Mouse (Mus musculus): ENCODE results near the gene Rgs6. TPM values are rescaled to one million over a fixed set of nuclear protein-coding genes. Genes with fewer than 3 reads are reported as not detected.

The Rgs6 gene
- total RNA-seq, 4 experiments from 2014 or later: 0.22 to 1.1 (median 0.43) TPM

DNA sequence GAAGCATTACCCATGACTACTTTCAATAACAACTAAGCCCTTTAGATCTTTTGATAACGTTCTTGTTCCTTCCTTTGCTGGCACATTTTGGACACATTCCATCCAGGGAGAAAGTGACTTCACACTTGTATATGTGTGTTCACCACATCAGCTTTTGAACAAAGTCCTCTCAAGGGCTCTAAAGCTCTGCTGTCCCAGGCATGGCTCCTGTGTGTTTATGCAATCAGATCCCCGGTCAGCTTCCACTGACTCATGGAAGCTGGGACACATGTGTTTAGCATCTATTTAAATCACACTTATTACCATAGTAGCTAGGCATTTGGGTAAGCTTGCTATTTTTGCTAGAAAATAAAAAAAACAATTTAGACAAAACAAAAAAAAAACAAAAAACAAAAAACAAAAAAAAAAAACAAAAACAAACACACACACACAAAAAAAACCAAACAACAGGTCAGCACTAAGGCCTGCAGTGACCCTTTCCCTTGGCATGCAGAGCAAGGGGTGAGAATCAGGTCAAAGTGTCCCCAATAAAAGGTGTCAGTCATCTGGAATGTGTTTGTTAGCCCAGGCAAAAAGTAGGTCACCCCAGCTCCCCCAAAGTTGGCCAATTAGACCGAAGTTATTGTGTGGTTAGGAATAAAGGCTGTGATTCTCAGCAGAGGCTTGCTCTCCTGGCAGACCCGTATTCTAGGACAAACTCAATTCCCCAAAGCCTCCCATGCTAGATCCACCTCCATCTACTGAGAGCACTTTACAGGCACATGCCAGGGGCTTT is 267.4 kb downstream of the Rgs6 start:
- peak in 1 of 2 experiments; percentile 3 for DNase-seq (ENCODE audit: low spot score in 2 of 2)

DNA sequence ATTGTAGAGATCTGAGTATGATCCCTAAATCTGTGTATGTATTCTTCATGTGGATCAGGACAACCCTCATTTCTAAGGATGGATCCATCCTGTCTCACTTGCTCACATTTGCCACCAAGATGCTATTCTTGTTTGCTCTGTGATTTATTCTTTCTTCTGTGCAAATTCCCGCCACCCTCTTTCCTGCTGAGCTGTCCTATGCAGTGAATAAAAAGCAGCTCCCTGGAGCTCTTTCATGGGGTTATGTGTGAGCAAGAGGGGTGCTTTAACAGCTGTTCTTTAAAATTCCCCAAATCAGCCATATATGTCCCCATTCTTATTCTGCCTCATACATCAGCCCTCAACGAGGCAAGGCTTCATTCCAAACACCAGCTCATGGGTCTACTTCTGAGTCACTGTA is 277.6 kb downstream of the Rgs6 start:
- DNase-seq (ENCODE audit: low spot score in 2 of 2): no peak

DNA sequence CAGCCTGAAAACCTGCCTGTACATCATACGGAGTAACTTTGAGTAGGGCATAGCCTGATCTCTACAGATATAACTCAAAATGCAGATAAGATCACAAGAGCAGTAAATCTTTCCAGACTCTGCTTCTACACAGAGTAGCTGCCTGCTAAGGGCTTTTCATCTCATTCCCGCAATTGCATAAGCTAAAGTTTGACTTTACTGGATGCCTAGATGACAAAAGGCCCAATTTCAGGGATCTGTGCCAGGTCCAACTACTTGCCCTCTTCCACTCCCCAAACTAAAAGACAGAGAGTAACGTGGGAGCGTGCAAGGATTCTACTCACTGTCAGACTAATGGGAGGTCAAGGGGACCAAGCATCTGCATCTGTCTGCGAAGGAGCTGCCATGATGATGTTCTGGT is 292.6 kb downstream of the Rgs6 start:
- no peak for DNase-seq (ENCODE audit: low spot score in 2 of 2)

DNA sequence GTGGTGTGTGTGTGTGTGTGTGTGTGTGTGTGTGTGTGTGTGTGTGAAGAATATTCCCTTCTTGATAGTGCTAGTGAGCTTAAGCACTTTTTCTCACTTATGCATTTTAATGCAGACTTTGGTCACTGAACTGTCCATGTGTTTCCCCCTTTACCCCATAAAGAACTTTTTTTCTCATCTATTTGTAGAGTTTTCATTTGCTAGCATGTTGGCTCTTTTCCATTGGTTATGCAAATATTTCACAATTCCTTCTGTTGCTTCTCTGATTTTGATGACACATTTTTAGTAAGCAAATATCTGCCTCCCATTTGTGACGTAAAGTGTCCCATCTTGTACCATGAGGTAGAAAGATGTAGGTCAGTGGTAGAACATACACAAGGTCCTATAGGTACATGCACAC is 295.0 kb downstream of the Rgs6 start:
- DNase-seq (ENCODE audit: low spot score in 2 of 2): no peak

DNA sequence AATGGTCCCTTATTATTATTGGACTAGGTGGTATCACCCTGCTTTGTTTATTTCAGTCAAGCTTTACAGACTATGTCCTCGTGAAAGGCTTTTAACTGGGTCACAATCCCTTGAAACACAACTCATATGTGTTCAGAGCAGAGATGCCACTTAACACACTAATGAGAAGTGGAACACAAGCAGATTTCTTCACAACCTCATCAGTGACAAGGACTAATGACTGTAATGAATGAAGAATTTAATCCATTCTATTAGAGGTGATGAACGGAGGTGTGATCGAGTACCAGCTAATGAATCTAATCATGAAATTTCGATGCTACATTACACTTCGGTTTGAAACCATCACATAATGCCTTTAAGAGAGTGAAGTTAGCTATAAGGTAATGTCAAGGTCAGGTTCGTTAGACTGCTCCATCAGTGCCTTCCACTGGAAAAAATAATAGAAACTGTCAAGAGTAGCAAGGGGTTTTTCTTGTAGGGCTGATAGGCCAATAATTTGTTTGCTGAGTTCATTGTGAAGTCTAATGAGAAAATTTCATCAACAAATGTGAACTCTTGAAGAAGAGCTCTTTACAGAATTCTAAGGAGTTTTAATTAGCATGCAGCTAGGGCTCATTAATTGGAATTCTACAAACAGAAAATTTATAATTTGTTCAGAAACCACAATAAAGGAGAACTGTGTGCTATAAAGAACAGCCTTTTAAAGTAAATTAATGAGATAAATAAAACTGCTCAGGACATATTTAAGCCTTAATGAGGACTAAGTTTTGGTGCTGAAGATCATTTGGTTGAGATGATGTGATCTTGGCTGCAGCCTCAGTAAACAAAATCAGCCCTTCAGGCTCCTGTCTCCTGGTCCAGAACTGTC is 307.1 kb downstream of the Rgs6 start:
- DNase-seq (ENCODE audit: low spot score in 2 of 2): no peak

DNA sequence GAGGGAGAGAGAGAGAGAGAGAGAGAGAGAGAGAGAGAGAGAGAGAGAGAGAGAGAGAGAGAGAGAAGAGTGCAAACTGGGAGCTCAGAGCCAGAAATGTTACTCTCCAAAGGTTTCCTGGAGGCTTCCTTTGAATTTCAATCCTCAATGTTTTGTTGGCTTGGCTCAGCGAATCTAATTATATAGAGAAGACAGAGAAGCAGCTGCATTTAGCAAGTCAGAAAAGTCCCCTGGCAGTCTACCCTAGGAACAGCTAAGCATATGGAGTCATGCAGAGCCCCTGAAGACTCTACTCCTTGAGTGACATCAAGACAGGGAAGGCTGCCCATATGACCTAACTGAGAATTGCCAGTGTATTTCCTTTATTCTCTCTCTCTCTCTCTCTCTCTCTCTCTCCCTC is 317.7 kb downstream of the Rgs6 start:
- no peak for DNase-seq (ENCODE audit: low spot score in 2 of 2)

DNA sequence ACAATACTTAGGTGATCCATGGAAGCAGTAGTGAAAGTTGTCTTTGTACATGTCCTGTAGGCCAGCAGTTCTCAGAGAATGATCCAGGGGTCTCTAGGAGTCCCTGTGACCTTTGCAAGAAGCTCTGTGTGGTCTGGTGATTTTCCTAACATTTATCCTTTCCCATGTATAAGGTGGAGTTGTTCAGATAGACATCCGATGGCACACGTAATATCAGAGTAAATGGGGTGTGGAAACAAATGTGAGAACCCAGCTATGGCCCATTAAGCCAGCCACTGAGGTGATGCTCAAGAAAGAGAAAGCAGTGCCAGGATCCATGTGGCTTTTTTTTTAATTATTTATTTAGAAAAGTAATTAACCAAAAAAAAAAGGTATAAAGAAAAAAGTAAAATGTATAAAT is 322.8 kb downstream of the Rgs6 start:
- DNase-seq (ENCODE audit: low spot score in 2 of 2): no peak

DNA sequence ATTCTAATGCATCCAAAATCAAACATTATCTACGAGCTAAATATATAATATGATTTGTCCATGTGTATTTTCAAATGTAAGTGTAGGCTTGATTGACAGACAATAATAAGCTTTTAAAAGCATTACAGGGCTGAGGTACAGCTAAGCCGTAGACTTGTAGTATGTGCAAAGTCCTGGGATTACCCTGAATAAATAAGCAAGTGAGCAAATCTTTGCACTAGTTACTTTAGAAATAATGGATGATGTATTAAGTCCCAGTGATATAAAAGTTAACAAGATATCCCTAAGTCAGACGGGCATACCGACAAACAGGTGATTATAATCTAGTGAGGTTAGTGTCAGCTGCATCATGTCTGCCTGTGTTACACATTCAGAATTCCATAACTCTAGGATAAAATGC is 326.0 kb downstream of the Rgs6 start:
- DNase-seq (ENCODE audit: low spot score in 2 of 2): no peak

DNA sequence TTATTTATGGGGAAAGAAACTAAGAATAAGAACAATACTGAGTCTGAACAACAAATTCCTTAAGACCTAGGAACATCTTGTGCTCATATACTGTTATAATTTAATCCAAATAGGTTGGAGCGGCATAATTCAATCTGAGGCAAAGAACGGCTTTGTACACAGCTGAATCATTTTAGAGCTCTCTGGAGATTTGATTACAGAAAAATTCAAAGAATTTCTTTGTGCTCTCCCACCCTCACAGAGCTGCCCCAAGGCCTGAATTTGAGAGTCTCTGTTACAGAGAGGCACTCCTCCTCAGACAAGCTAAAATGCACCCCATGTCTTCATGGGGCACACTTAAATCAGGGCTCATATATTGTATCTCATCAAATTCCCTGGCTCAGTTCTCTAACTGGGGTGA is 332.1 kb downstream of the Rgs6 start:
- DNase-seq (ENCODE audit: low spot score in 2 of 2): no peak

DNA sequence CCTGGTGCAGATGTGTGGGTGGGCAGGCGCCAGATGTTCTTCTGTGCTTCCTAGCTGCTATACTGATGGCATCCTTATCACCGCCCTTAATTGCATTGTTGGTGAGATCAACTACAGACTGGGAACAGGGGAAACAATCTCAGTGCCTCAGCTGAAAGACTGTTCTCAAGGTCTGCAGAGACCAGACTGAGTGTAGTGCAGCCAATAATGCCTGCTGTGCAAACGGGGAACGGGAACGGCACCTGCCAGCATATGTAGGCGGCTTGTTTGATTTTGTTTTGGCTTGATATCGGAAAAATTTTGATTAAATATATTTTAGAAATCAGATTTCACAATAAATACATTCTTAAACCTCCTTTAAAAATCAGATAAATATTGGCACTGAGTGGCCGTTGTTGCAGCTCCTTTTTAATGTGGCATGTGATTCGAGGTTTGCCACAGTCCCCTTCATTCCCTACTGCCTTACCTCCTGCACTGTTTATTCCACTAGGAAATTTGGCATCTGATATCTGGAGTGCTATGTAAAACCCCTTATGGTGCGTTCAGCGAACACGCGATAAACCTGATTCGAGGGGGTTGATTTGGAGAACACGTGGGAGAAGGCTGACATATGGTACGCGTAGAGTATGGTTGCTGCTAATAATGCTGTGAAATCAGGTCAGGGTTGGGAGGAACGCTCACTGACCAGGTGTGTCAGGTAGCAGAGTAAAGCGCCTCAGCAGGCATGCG is 333.4 kb downstream of the Rgs6 start:
- no peak for DNase-seq (ENCODE audit: low spot score in 2 of 2)

DNA sequence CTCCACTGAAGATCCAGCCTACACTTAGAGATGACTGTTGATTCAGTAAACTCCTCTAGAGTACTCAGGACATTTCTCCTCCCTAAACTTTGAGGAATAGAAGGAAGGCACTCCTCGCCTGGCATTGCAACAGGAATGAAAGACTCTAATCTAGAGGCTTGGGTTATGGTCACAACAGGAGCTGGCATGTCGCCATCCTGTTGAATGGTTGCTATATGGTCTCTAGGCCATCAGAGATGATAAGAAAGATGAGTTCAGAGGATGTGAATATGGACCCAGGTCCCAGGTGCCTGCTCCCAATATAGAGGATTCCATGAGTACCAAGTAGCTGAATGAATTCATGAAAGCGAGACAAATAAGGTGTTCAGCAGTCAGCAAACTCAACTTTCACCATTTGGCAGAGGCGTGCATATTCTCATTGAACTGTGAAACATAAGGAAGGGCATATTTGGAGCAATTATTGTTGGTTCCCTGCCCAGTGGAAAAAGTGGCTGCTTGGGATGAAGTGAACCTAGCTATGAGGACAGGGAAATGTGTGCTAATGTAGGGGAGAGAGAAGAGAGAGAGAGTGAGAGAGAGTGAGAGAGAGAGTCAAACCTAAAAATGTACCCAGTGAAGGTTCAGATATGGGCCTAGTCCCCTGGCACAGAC is 334.9 kb downstream of the Rgs6 start:
- no peak for DNase-seq (ENCODE audit: low spot score in 2 of 2)

DNA sequence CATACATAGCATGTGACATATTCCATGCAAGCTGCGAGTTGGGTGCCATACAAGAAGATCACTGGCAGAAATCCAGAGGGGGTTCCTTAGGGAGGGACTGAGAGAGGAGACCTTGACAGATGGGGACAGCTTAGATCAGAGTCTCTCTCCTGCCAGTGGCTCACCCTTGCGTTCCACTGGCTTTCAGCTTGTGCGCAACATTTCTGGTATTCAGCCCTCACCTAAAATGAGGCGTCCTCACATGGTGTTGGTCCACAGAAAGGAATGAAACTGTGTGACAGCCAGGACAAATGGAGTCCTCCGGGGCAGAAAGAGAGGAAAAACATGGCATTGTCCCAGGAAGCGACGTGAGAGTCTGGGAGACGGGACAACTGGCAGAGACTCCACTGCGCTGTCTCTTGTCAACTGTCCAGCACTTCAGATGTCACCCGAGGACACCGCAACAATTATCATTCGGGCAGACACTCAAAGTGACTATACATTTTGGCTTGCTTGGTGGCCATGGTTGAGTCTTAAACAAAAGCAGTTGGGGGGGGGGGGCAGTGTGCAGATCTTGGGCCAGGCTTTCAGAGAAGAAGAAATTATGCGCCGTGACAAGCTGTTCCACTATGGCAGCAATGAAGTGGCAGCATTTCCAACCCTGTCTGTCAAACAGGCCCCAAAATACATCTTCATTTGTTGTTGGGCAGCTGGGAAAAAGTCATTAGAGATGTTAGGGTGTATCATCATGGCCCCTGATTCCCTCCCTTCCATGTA is 344.8 kb downstream of the Rgs6 start:
- DNase-seq (ENCODE audit: low spot score in 2 of 2): peak; percentile 9 to 35

DNA sequence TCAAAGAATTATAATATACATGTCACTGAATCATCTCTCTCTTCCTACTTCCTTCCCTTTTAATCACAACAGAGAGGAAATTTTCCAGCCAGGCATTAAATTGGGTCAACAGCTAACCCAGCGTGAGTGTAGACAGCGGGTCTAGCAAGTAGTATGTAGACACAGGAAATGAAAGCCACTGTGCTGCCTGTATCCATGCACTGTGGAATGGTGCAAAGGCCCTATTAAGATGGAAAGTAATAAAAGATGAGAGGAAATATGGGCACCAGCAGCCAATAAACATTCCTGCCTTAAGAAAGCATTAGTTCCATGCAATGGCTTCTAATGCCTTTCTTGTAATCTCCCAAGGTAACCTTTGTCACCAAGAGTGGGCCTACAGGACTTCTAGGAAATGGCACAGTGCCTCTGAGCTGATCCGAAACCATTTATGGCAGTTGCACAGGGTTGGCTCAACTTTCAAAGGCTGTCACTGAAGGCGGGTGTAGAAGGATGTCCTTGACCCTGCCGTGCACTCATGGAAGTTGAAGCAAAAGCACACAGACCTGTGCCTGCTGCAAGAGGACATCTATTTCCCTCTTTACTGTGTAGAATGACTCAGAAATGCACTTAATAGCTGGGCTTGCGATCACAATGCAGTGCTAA is 347.1 kb downstream of the Rgs6 start:
- no peak for DNase-seq (ENCODE audit: low spot score in 2 of 2)

DNA sequence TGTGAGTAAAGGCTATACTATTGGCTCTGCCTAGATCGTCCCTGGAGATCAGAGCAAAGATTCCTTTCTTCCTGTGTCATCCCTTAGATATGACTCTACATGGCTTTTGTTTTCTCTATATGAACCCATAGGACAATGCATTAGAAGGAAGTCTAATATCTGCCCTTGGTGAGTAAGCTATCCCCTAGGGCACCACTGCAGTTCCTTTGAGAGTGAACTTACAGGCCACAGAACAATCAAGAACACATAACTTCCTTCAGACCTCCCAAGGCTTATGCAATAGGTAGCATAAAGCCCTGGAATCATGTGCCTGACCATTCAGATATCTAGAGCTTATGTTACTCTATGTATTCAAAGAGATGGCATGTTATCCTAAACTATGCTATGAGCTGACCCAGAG is 347.7 kb downstream of the Rgs6 start:
- no peak for DNase-seq (ENCODE audit: low spot score in 2 of 2)

DNA sequence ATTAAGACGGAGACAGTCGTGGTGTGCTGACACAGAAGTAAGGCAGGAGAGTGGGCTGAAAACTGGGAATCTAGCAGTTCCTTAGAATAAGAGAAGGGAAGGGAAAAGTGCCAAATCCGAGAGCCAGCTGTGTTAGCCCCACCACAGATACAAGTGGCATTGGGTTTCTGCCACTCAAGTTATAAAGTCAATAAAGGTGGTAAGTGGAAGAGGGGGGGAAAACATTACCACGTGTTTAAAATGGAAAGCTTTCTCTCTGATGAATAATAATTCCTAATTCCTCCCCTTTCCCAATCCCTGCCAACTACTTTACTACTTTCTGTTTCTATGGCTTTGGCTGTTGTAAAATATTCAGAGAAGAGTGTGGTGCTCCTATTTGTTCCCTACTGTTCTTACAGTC is 352.4 kb downstream of the Rgs6 start:
- no peak for DNase-seq (ENCODE audit: low spot score in 2 of 2)

DNA sequence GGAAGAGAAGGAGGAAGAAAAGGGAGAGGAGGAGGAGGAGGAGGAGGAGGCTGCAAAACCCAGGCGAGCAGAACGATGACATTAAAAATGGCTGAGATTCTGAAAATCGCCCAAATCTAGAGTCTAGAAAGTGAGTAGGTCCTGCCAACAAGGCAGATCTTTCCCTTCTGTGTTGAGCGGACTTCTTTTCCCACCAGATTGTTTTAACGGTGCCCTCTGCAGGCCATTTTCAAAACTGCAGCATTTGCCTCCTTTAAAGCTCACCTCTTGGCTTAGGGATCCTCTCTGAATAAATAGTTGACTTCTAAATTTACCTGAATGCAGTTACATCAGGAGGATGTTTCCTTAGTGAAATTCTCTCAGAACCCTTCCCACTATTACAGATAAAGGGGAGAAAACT is 358.4 kb downstream of the Rgs6 start:
- peak; percentile 62 to 65 for DNase-seq (ENCODE audit: low spot score in 2 of 2)

DNA sequence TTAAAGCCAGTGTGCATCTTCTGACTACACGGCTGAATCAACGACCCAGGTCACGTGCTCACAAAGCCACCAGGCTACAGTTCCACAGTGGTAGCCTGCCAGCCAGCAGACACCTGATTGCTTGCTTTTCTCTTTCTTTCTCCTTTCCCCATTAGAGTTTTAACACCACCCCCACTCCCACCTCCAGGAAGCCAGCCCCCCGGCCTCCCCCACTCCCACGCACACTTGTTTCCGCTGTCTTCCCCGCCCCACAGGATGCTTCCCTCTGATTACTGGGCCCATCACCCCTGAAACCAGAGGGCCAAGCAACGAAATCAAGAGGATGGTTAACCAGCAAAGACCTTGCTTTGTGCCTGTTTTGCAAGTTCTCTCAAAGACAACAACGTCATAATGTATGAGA is 373.0 kb downstream of the Rgs6 start:
- DNase-seq (ENCODE audit: low spot score in 2 of 2): no peak

DNA sequence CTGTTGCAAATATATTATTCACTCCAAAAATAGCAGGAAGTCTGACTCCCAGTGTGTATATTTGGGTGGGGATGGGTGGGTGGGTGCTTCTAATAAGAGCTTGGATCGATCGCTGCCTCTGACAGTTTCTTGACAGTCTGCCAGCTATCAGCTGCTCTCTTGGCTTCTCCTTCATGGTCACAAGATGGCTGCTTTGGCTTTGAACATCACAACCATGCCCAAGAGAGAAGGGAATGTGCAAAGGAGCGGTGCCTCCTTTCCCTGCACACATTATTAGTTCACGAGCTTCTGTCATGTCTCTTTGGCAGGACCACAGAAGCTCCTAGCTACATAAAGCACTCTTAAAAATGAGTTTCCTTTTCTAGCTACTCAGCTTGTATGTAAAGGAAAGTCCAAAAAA is 373.8 kb downstream of the Rgs6 start:
- DNase-seq (ENCODE audit: low spot score in 2 of 2): no peak

DNA sequence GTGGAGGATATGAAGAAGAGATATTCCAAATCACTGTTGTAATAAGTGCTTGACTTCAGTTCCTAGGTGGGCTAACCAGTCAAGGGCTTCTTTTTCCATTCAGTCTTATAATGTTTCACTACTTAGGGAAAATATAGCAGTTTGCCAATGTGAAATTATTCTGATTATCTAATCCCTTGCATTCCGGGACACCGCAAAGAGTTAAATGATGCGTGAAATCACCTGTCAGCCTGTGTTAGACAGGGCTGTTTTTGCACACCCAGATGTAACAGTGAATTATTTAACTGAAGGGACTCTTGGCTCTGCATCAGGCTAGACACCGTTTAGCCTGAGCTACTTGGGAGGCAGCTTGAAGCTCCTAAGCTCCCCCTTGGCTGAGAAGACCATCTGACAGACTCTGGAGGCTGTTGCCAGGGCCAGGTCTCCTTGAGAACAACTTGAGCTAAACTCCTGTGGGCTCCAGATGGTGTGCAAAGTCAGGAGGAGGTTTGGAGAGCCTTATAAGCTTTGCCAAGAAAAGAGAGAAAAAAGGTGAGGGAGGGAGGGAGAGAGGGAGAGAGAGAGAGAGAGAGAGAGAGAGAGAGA is 382.5 kb downstream of the Rgs6 start:
- no peak for DNase-seq (ENCODE audit: low spot score in 2 of 2)

DNA sequence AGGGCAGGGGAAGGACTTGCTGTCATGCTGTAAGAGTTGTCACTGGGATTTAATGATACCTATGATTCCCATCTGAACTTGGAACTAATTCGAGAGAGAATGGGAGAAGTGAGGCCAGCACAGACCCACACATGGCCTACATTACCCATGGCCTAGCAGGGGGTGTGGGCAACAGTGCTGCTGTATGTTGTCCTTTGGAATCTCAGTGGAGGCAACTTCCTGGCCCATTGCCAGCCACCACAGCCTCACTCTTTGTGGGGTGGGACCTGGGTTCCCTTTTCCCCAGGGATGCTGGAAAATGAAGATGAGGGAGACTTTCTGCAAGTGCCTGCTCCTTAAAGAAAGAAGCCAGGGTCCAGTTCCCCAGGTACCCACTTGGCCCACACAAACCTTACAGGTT is 383.1 kb downstream of the Rgs6 start:
- no peak for DNase-seq (ENCODE audit: low spot score in 2 of 2)
